Mouse (Mus musculus) heart, embryonic 16.5 days (tissue): ENCODE results near the gene Krt78. TPM values are rescaled to one million over a fixed set of nuclear protein-coding genes. Genes with fewer than 3 reads are reported as not detected.

Source experiments
- ATAC-seq: fragments of 200-750 bp; cut with Nextera tagmentation; replicated peaks from 2 replicates; pipeline ENCODE4 v1.8.0; 2017; ENCODE audit warnings: moderate number of reproducible peaks; ENCODE audit not compliant: insufficient read depth, low FRiP score; ENCODE audit errors: extremely low read depth
- H3K27ac ChIP-seq: fragments of 300-500 bp; sonication (generic); 2 replicates; pipeline ENCODE4 v1.5.1; 2014; ENCODE audit warnings: mild to moderate bottlenecking, low read length, control low read depth, moderate library complexity
- H3K27me3 ChIP-seq: fragments of 300-500 bp; sonication (generic); 2 replicates; pipeline ENCODE4 v1.6.1; 2014; ENCODE audit warnings: low read length, mixed read lengths; ENCODE audit not compliant: control insufficient read depth, insufficient read depth
- H3K36me3 ChIP-seq: fragments of 300-500 bp; sonication (generic); 2 replicates; pipeline ENCODE4 v1.6.1; 2014; ENCODE audit not compliant: control insufficient read depth, insufficient read depth
- H3K4me1 ChIP-seq: fragments of 300-500 bp; sonication (generic); 2 replicates; pipeline ENCODE4 v1.6.1; 2014; ENCODE audit warnings: low read length, mixed read lengths; ENCODE audit not compliant: control insufficient read depth, insufficient read depth
- H3K4me2 ChIP-seq: fragments of 300-500 bp; sonication (generic); 2 replicates; pipeline ENCODE4 v1.6.1; 2014; ENCODE audit warnings: low read depth, mild to moderate bottlenecking, control low read depth, low read length
- H3K4me3 ChIP-seq: fragments of 300-500 bp; sonication (generic); 2 replicates; pipeline ENCODE4 v1.5.1; 2014; ENCODE audit warnings: mild to moderate bottlenecking, control low read depth, low read length
- H3K9ac ChIP-seq: fragments of 300-500 bp; sonication (generic); 2 replicates; pipeline ENCODE4 v1.6.1; 2014; ENCODE audit warnings: low read length, control low read depth
- H3K9me3 ChIP-seq: fragments of 300-500 bp; sonication (generic); replicated peaks from 2 replicates; pipeline ENCODE4 v1.6.1; 2016; ENCODE audit warnings: low read length; ENCODE audit not compliant: control insufficient read depth
- WGBS: fragments of 180-500 bp; shearing (Covaris S2); extraction: QIAGEN DNeasy Blood & Tissue Kit; methylation state at CpG from one replicate; pipeline ENCODE4 v1.1.7; 2014; 5-methylcytosine and 5-hydroxymethylcytosine counted together
- polyA plus RNA-seq: library from polyadenylated mRNA; unstranded; fragments of >200 nt; fragmentation: Nextera tagmentation; extraction: Ambion mirVana; gene quantifications from 2 replicates; pipeline ENCODE4 v1.2.1, GENCODE M21; 2015

Krt78 gene
- polyA plus RNA-seq, 1 experiment from 2014 or later: not detected

- Histone ChIP-seq H3K9me3 (no peaks in the 10 kb centered on the region), H3K4me1 (peaks cover 16% of the 10 kb centered on the region), H3K4me3 (no peak overlapping the region; the same call in 1 of the 2 replicates), H3K36me3 (no peaks in the 10 kb centered on the region), H3K27me3 (peaks cover 6% of the 10 kb centered on the region; the same call in 1 of the 2 replicates), H3K9ac (peak overlapping the region; percentile 79), H3K4me2 (peak overlapping the region; percentile 76), H3K27ac (peak overlapping the region; percentile 78)
- WGBS: 64% methylated on average over 3 of the region's 3 CpGs
- ATAC-seq: no peak
Observed at GRCm38 (mm10) chr15:101976641-101977040, 22.6 kb upstream of the Krt78 start.

DNA sequence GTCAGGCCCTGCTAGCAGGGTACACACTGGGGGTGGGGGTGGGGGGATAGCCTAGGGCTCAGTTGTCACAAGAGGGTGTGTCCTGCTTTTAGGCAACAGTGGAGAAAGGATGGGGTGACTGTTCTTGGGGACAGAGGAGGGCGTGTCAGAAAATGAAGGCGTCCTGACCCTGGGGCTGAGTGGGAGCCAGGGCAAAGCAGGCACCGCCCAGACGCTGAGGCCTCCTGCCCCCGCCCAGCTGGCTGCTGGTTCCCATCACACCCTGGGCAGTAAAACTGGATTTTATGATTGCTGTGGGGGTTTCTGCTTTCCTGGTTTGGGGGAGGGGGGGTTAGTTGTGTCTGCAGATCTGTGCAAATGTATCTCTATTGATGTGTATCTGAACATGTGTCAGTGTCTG, 21.9 kb upstream of the Krt78 start:
- WGBS: 70% methylated on average over 5 of the region's 5 CpGs
- H3K27ac ChIP-seq: no peak overlapping the region; the same call in 1 of the 2 replicates

DNA sequence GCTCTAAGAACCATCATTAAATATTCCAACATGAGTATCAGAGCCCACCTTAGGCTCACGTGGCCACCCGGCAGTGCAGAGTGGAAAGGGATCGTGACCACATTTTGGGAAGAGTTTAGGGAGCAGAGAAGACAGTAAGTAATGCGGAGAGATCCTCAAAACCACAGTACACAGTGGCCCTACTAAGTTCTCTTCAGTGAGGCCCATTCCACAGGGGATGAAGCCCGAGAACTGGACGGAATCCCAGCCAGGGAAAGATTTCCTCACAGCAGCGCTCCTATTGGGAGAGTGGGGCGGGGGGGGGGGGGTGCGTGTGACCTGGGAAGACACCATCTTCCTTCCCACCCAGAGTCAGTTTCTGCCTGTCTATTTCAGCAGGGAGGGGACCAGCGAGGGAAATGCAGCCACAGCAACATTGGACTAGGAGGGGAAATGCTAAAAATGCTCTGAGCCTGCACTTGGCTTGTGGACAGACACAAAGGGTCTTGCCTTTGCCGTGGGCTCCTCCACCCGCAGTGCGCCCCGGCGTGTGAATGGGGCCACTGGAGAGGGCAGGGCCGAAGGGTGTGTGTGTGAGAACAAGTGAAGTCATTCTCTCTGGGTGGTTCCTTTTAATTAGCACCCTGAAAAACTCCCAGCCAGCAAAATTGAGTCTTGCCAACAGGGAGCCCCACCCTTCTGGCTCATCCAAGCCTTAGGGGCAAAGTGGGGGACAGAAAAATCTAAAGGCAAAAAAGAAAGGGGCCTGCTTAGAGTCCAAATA, 20.2 kb upstream of the Krt78 start:
- no peak overlapping the region for H3K27ac ChIP-seq
- no peak overlapping the region for H3K4me2 ChIP-seq
- H3K9me3 ChIP-seq: no peaks in the 10 kb centered on the region
- 55% methylated on average over 16 of the region's 16 CpGs for WGBS
- no peak for ATAC-seq
- no peak overlapping the region; the same call in 1 of the 2 replicates for H3K9ac ChIP-seq
- H3K27me3 ChIP-seq: peaks cover 6% of the 10 kb centered on the region; the same call in 1 of the 2 replicates
- peaks cover 16% of the 10 kb centered on the region for H3K4me1 ChIP-seq
- no peak overlapping the region for H3K4me3 ChIP-seq
- no peaks in the 10 kb centered on the region for H3K36me3 ChIP-seq

More for the DNA sequence above, 21.9 kb upstream of the Krt78 start:
- Histone ChIP-seq H3K9me3 (no peaks in the 10 kb centered on the region), H3K36me3 (no peaks in the 10 kb centered on the region), H3K4me2 (no peak overlapping the region), H3K4me3 (no peak overlapping the region), H3K9ac (0 out of 2 replicates have a peak overlapping the region, but pooled peaks have one; percentile 12), H3K27me3 (peaks cover 6% of the 10 kb centered on the region; the same call in 1 of the 2 replicates), H3K4me1 (peaks cover 16% of the 10 kb centered on the region)
- no peak for ATAC-seq

DNA sequence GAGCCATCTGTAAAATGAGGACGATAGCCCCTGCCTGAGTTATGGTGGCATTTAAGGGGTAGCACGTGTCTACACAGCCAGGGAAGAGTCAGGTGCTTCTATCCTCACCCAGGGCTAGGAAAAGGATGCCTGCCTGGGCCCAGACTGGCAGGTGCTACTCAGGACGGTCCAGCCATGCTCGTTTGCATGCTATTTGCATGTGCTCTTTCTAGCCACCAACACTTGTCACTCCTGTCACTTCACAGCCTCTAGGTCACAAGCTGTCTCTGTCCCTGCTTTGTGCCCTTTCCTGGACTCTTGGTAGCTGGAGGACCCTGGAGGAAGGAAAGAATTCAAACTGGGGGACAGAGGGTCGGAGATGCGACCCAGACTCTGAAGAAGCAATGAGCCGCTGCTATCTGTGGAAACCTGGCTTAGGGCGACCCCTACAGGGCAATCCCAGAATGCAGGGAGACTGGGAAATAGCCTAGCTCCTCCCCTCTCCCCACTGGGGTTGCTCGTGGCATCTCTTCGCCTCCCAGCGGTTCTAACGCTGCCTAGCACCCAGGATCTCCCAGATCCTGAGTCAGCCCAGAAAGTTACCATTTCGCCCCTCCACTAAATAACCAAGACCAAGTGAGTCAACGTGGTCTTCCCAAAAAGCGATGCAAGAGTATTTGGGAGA, 19.5 kb upstream of the Krt78 start:
- H3K9ac ChIP-seq: no peak overlapping the region; the same call in 1 of the 2 replicates
- H3K4me1 ChIP-seq: peaks cover 16% of the 10 kb centered on the region
- H3K27me3 ChIP-seq: peaks cover 6% of the 10 kb centered on the region; the same call in 1 of the 2 replicates
- H3K9me3 ChIP-seq: no peaks in the 10 kb centered on the region
- H3K4me3 ChIP-seq: no peak overlapping the region
- no peaks in the 10 kb centered on the region for H3K36me3 ChIP-seq
- H3K27ac ChIP-seq: no peak overlapping the region
- ATAC-seq: no peak; the same call in 1 of the 2 replicates
- H3K4me2 ChIP-seq: no peak overlapping the region
- 11% methylated on average over 15 of the region's 15 CpGs for WGBS

GRCm38 (mm10) chr15:101970536-101970935, 16.4 kb upstream of the Krt78 start:
- H3K4me2 ChIP-seq: no peak overlapping the region
- no peak for ATAC-seq

GRCm38 (mm10) chr15:101966808-101967207, 12.7 kb upstream of the Krt78 start:
- no peak overlapping the region for H3K27ac ChIP-seq
- H3K4me2 ChIP-seq: no peak overlapping the region
- H3K4me3 ChIP-seq: no peak overlapping the region
- no peaks in the 10 kb centered on the region for H3K9me3 ChIP-seq
- no peaks in the 10 kb centered on the region for H3K36me3 ChIP-seq
- ATAC-seq: no peak
- H3K4me1 ChIP-seq: no peaks in the 10 kb centered on the region
- no peaks in the 10 kb centered on the region; the same call in 1 of the 2 replicates for H3K27me3 ChIP-seq
- WGBS: 66% methylated on average over 8 of the region's 8 CpGs
- no peak overlapping the region for H3K9ac ChIP-seq

More at GRCm38 (mm10) chr15:101970536-101970935, 16.4 kb upstream of the Krt78 start:
- H3K4me3 ChIP-seq: no peak overlapping the region
- H3K27ac ChIP-seq: no peak overlapping the region
- H3K27me3 ChIP-seq: peaks cover 6% of the 10 kb centered on the region; the same call in 1 of the 2 replicates
- H3K4me1 ChIP-seq: no peaks in the 10 kb centered on the region; the same call in 1 of the 2 replicates
- no peaks in the 10 kb centered on the region for H3K36me3 ChIP-seq
- no peaks in the 10 kb centered on the region for H3K9me3 ChIP-seq
- no peak overlapping the region for H3K9ac ChIP-seq
- WGBS: 5% methylated on average over 3 of the region's 6 CpGs

- no peak overlapping the region for H3K4me3 ChIP-seq
- no peak overlapping the region for H3K9ac ChIP-seq
- no peaks in the 10 kb centered on the region for H3K4me1 ChIP-seq
- no peaks in the 10 kb centered on the region for H3K36me3 ChIP-seq
- ATAC-seq: no peak
- 78% methylated on average over 3 of the region's 3 CpGs for WGBS
- H3K27ac ChIP-seq: no peak overlapping the region
- H3K4me2 ChIP-seq: no peak overlapping the region
- H3K27me3 ChIP-seq: no peaks in the 10 kb centered on the region
- H3K9me3 ChIP-seq: no peaks in the 10 kb centered on the region
Observed at GRCm38 (mm10) chr15:101958891-101959290, 4.8 kb upstream of the Krt78 start.

DNA sequence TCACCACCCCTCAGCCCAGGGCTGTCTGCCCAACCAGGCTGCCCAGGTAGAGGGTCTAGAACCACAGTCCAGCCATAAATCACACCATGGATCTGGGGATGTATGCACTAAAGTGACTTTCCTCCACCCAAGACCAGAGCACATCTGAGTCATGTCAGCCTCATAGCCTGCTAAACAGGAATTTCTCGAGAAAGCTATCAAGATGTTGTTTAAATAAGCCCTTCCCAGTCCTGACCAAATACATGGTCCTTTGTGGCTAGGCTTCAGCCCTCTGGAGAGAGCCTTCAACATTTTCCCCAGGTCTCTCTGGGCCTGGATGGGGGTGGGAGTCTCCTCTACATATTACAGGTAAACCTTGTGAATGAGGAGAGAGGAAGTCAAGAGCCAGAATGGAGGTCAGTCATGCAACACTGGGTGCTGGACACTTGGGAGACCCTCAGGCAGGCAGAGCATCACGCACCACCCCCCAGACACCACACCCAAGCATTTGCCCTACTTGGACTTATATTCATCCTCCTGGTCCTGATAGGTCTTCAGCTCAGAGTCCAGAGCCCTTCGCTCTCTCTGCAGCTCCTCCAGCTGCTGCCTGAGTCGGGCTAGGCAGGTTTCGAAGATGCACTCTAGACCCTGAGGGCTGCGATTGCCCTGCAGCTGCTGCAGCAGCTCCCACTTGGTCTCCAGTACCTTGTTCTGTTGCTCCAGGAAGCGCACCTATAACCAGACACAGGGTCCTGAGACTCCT, 1.2 kb downstream of the Krt78 start:
- Histone ChIP-seq H3K4me3 (no peak overlapping the region), H3K36me3 (no peaks in the 10 kb centered on the region), H3K9me3 (no peaks in the 10 kb centered on the region), H3K27ac (no peak overlapping the region), H3K4me2 (no peak overlapping the region), H3K27me3 (no peaks in the 10 kb centered on the region; the same call in 1 of the 2 replicates), H3K9ac (no peak overlapping the region), H3K4me1 (no peaks in the 10 kb centered on the region)
- 79% methylated on average over 7 of the region's 7 CpGs for WGBS
- ATAC-seq: no peak
